Mouse (Mus musculus) lung, adult 2 months (tissue): ENCODE data around the gene Klhl11.

Experiments used
- CTCF ChIP-seq: fragments of 200-500 bp; IDR thresholded peaks from 2 replicates; pipeline ENCODE4 v1.5.1; 2011; ENCODE audit warnings: mild to moderate bottlenecking, low read length, control low read depth; ENCODE audit not compliant: insufficient read depth
- POLR2A ChIP-seq: fragments of 200-500 bp; IDR thresholded peaks from 2 replicates; pipeline ENCODE4 v1.6.1; 2011; ENCODE audit warnings: low read depth, mild to moderate bottlenecking, control low read depth, low read length, borderline replicate concordance; ENCODE audit errors: extremely low read depth

GRCm38 (mm10) chr11:100501321-100501720, 28.8 kb upstream of the Klhl11 start:
- TF ChIP-seq CTCF (no peak), POLR2A (no peak)
